Mouse (Mus musculus): ENCODE measurements around the gene Lmbr1l. TPM values are rescaled to one million over a fixed set of nuclear protein-coding genes. Genes with fewer than 3 reads are reported as not detected.
A peak's percentile ranks its signal among the peaks of the same experiment; 100 is the strongest.
"Not testable (repeated sequence)": the region's sequence is repeated elsewhere in the genome, so short reads cannot be mapped to it uniquely, and the experiment has no call there.

Gene Lmbr1l
- polyA plus RNA-seq, 1 experiment from 2014 or later, result 17.0 TPM

DNA sequence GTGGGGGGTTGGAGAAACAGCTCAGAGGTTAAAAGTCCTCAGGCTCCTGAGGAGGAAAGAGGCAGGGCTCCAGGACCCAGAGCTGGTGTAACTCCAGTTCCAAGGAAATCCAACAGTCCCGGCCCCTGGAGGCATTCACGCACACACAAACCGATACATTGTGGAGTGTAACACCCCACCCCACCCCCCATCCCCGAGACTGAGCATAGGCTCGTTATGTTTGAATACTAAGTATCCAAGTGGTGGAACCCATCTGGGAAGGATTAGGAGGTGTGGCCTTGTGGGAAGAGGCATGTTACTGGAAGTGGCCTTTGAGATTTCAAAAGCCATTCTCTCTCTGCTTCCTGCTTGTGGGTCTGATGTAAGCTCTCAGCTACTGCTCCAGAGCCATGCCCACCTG is 3.5 kb upstream of the Lmbr1l start:
- Histone ChIP-seq H3K4me3 (ENCODE audit: low read depth, low read length) (no peak overlapping the region), H3K4me1 (ENCODE audit: insufficient read depth, low read depth, low read length) (peaks cover 3% of the 10 kb centered on the region; the same call in 1 of the 2 replicates), H3K27me3 (replicated peaks; ENCODE audit: insufficient read depth, low read length) (no peaks in the 10 kb centered on the region), H3K9me3 (ENCODE audit: low read length) (no peaks in the 10 kb centered on the region), H3K36me3 (ENCODE audit: insufficient read depth, low read length) (no peaks in the 10 kb centered on the region), H3K27ac (ENCODE audit: low read length) (no peak overlapping the region), H3K4me2 (replicated peaks; ENCODE audit: low read depth, low read length) (no peak overlapping the region), H3K9ac (replicated peaks; ENCODE audit: low read depth) (no peak overlapping the region)
- 83% methylated on average over 5 of the region's 5 CpGs for WGBS
- TF ChIP-seq EP300 (IDR thresholded peaks at IDR 0.05), result no peak
- TF ChIP-seq CTCF (IDR thresholded peaks at IDR 0.05), result no peak
- no peak for ATAC-seq
- no peak for DNase-seq (ENCODE audit: low spot score)

DNA sequence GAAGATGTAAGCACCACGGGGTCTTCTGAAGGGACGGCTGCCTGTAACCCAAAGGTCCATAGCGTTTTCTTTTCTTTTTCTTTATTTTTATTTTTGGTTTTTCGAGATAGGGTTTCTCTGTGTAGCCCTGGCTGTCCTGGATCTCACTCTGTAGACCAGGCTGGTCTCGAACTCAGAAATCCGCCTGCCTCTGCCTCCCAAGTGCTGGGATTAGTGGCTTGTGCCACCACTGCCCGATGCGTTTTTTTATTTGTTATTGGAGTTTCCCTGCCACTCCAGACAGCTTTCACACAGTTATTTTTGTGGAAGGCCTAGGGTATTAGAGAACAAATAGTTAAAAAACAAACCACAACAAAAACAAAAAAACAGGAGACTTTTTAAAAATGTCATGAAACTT is 466 bp upstream of the Lmbr1l start:
- not testable (repeated sequence) for ATAC-seq; DNase-seq (ENCODE audit: low spot score); H3K9me3 ChIP-seq (ENCODE audit: low read length); H3K27me3 ChIP-seq (replicated peaks; ENCODE audit: insufficient read depth, low read length); H3K4me1 ChIP-seq (ENCODE audit: insufficient read depth, low read depth, low read length); H3K36me3 ChIP-seq (ENCODE audit: insufficient read depth, low read length)
- Histone ChIP-seq H3K27ac (ENCODE audit: low read length) (peak overlapping the region; percentile 74; the same call in 1 of the 2 replicates), H3K9ac (replicated peaks; ENCODE audit: low read depth) (0 out of 2 replicates have a peak overlapping the region, but pooled peaks have one; percentile 6), H3K4me3 (ENCODE audit: low read depth, low read length) (peak overlapping the region; percentile 19; the same call in 1 of the 2 replicates), H3K4me2 (replicated peaks; ENCODE audit: low read depth, low read length) (peak overlapping the region; percentile 48)
- WGBS, result 18% methylated on average over 8 of the region's 8 CpGs

DNA sequence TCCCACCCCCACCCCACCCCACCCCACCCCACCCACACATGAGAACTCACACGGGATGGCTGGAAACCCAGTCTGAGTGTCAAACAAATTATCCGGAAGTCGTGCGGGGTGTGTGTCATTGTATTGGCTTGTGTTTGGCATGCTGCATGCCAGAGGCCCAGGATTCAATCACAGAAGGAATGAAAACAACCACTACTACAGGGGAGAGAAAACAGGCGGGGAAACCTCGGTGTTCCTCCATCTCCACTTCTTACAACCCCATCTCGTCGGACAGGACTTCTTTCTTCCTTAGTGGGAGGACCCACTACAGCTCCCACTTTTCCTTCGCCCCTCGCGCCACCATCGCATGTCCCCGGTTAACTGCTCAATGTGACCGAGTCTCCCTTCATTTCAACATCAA is 940 bp downstream of the Lmbr1l start:
- DNase-seq (ENCODE audit: low spot score), result peak; percentile 55
- WGBS, result under 1% methylated on average over 14 of the region's 14 CpGs

DNA sequence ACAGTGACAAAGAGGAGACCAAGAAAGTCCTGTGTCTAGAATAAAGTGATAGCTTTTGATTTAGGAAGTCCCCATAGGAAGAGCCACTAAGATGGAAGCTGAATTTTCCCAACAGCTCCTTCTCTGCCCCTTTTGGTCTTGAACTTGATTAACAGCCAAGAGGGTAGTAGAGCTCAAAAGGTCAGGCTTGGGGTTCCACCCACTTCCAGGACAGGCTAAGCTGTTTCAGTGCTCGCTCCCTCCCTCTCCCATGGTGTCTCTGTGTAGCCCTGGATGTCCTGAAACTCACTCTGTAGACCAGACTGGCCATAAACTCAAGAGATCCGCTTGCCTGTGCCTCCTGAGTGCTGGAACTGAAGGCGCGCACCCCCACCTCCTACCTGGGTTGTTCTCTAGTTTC is 2.0 kb downstream of the Lmbr1l start:
- H3K27me3 ChIP-seq (replicated peaks; ENCODE audit: insufficient read depth, low read length), result no peaks in the 10 kb centered on the region
- ATAC-seq (no peak), DNase-seq (ENCODE audit: low spot score) (no peak)
- H3K4me1 ChIP-seq (ENCODE audit: insufficient read depth, low read depth, low read length), result peaks cover 7% of the 10 kb centered on the region; the same call in 1 of the 2 replicates
- peaks cover 6% of the 10 kb centered on the region; the same call in 1 of the 2 replicates for H3K36me3 ChIP-seq (ENCODE audit: insufficient read depth, low read length)
- H3K4me2 ChIP-seq (replicated peaks; ENCODE audit: low read depth, low read length), result 0 out of 2 replicates have a peak overlapping the region, but pooled peaks have one; percentile 70
- H3K9ac ChIP-seq (replicated peaks; ENCODE audit: low read depth), result no peak overlapping the region
- no peak for TF ChIP-seq EP300 (IDR thresholded peaks at IDR 0.05)
- TF ChIP-seq CTCF (IDR thresholded peaks at IDR 0.05), result no peak
- H3K9me3 ChIP-seq (ENCODE audit: low read length), result no peaks in the 10 kb centered on the region
- no peak overlapping the region for H3K4me3 ChIP-seq (ENCODE audit: low read depth, low read length)
- 93% methylated on average over 4 of the region's 4 CpGs for WGBS
- H3K27ac ChIP-seq (ENCODE audit: low read length), result no peak overlapping the region

More for the DNA sequence above, 940 bp downstream of the Lmbr1l start:
- Histone ChIP-seq H3K36me3 (ENCODE audit: insufficient read depth, low read length) (no peaks in the 10 kb centered on the region), H3K4me2 (replicated peaks; ENCODE audit: low read depth, low read length) (peak overlapping the region; percentile 70), H3K27ac (ENCODE audit: low read length) (peak overlapping the region; percentile 95), H3K4me1 (ENCODE audit: insufficient read depth, low read depth, low read length) (peaks cover 7% of the 10 kb centered on the region; the same call in 1 of the 2 replicates), H3K27me3 (replicated peaks; ENCODE audit: insufficient read depth, low read length) (no peaks in the 10 kb centered on the region), H3K9me3 (ENCODE audit: low read length) (no peaks in the 10 kb centered on the region), H3K4me3 (ENCODE audit: low read depth, low read length) (peak overlapping the region; percentile 73), H3K9ac (replicated peaks; ENCODE audit: low read depth) (peak overlapping the region; percentile 62)
- no peak for TF ChIP-seq EP300 (IDR thresholded peaks at IDR 0.05)
- no peak for TF ChIP-seq CTCF (IDR thresholded peaks at IDR 0.05)
- no peak for ATAC-seq

DNA sequence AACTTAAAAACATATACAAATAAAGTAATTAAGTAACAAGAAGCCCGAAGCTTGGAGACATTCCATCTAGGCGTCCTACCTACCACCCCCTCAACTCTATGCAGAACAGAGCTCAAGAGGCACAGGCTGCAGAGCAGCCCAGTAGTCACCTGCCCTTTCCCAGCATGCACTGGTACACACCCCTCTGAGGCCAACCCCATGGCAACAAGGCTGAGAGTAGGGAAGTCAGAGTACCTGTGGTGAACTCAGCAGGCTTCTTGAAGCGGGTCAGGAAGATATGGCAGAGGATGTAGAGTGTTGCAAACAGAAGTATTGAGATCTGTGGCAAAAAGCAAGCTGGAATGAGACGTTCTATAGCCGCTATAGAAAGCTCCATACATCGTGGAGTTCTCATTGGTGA is 3.1 kb downstream of the Lmbr1l start:
- no peak overlapping the region for H3K9ac ChIP-seq (replicated peaks; ENCODE audit: low read depth)
- H3K27me3 ChIP-seq (replicated peaks; ENCODE audit: insufficient read depth, low read length), result no peaks in the 10 kb centered on the region
- DNase-seq (ENCODE audit: low spot score) (no peak), ATAC-seq (no peak)
- no peak overlapping the region for H3K4me3 ChIP-seq (ENCODE audit: low read depth, low read length)
- peaks cover 13% of the 10 kb centered on the region; the same call in 1 of the 2 replicates for H3K36me3 ChIP-seq (ENCODE audit: insufficient read depth, low read length)
- H3K4me2 ChIP-seq (replicated peaks; ENCODE audit: low read depth, low read length), result no peak overlapping the region
- 85% methylated on average over 6 of the region's 6 CpGs for WGBS
- no peak for TF ChIP-seq EP300 (IDR thresholded peaks at IDR 0.05)
- no peak for TF ChIP-seq CTCF (IDR thresholded peaks at IDR 0.05)
- peaks cover 7% of the 10 kb centered on the region; the same call in 1 of the 2 replicates for H3K4me1 ChIP-seq (ENCODE audit: insufficient read depth, low read depth, low read length)
- no peaks in the 10 kb centered on the region for H3K9me3 ChIP-seq (ENCODE audit: low read length)
- H3K27ac ChIP-seq (ENCODE audit: low read length), result no peak overlapping the region

DNA sequence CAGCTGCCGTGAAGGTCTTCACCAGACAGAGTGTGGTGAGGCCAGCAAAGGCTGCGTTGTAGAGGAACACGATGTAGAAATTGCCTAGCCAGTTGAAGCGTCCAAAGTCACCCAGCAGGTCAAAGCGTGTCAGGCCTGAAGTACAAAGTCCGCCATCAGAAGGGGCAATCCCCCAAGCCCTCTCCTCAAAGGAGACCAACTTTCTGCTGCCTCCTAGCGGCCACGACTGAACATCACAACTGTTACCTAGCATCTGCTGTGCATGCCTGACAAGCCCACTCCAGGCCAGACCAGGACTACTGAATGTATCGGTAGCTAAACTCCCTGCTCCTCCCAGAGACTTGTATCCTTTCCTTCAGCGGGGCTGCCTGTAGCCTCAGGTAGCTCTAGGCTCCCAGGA is 13.3 kb downstream of the Lmbr1l start:
- Histone ChIP-seq H3K9ac (replicated peaks; ENCODE audit: low read depth) (no peak overlapping the region), H3K27me3 (replicated peaks; ENCODE audit: insufficient read depth, low read length) (no peaks in the 10 kb centered on the region), H3K36me3 (ENCODE audit: insufficient read depth, low read length) (peaks cover 35% of the 10 kb centered on the region), H3K4me2 (replicated peaks; ENCODE audit: low read depth, low read length) (no peak overlapping the region), H3K9me3 (ENCODE audit: low read length) (no peaks in the 10 kb centered on the region), H3K27ac (ENCODE audit: low read length) (no peak overlapping the region), H3K4me3 (ENCODE audit: low read depth, low read length) (no peak overlapping the region), H3K4me1 (ENCODE audit: insufficient read depth, low read depth, low read length) (no peaks in the 10 kb centered on the region)
- DNase-seq (ENCODE audit: low spot score) (no peak), ATAC-seq (no peak)
- 30% methylated on average over 10 of the region's 10 CpGs for WGBS
- TF ChIP-seq CTCF (IDR thresholded peaks at IDR 0.05) (peak; percentile 82), EP300 (IDR thresholded peaks at IDR 0.05) (no peak)

DNA sequence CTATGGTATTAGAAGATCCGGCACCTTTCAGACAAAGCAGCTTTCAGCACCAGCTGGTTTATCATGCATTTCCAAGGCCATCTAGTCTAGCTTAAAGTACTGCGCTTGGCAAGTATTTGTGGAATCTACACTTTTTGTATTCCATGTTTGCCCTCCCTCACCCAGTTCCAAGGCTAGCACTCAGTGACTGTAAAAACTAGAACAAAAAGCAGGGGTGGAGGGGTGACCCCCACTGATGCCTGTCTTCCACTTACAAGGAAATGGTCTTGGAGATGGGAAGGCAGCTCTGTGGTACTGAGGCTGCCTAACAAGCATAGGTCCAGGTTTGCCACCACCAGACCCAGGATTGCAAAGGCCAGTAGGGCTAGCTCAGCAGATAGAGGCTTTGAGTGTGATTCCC is 15.4 kb downstream of the Lmbr1l start:
- H3K4me1 ChIP-seq (ENCODE audit: insufficient read depth, low read depth, low read length), result peaks cover 7% of the 10 kb centered on the region; the same call in 1 of the 2 replicates
- peaks cover 10% of the 10 kb centered on the region; the same call in 1 of the 2 replicates for H3K27me3 ChIP-seq (replicated peaks; ENCODE audit: insufficient read depth, low read length)
- WGBS, result 93% methylated on average over 2 of the region's 2 CpGs
- TF ChIP-seq EP300 (IDR thresholded peaks at IDR 0.05), result no peak
- no peak for DNase-seq (ENCODE audit: low spot score)
- peaks cover 22% of the 10 kb centered on the region for H3K36me3 ChIP-seq (ENCODE audit: insufficient read depth, low read length)
- no peak overlapping the region for H3K4me2 ChIP-seq (replicated peaks; ENCODE audit: low read depth, low read length)
- H3K27ac ChIP-seq (ENCODE audit: low read length), result no peak overlapping the region
- no peak for ATAC-seq
- no peak overlapping the region for H3K9ac ChIP-seq (replicated peaks; ENCODE audit: low read depth)
- no peak overlapping the region for H3K4me3 ChIP-seq (ENCODE audit: low read depth, low read length)
- no peaks in the 10 kb centered on the region for H3K9me3 ChIP-seq (ENCODE audit: low read length)
